Comparison of ENCODE assay signal across 11 mouse cellular contexts in the genomic region with DNA sequence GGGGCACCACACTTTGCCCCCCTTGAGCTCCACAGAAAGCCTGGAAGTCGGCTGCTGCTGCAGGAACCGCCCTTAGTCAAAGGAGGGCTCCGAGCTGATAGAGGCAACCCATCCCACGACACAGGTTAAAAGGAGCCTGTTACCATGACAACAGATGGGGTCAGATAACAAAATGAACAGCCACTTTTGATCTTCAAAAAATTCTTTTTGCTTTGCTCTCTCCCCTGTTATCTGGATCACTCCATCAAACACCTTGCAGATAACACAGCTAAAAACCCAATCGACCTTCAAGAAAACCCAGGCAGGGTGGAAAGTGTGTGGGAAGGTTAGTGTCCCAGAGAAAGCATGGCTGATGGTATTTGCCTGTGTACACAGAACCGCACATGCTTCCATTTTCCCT. TPM values are rescaled to one million over a fixed set of nuclear protein-coding genes. Genes with fewer than 3 reads are reported as not detected.
"Had no signal": no experiment of that assay in that cellular context is flagged by ENCODE, and none has a peak within 500 bp of the region (broad histone marks: within the 10 kb centered on the region; RNA-seq: fewer than 3 reads in every experiment).

No protein-coding gene starts in this region.

- H3K4me2 ChIP-seq: limb, embryonic 15.5 days; liver, embryonic 12.5 days; lung, embryonic 15.5 days; neural tube, embryonic 12.5 days had no signal

- H3K27me3 ChIP-seq: liver, embryonic 12.5 days; lung, embryonic 15.5 days; neural tube, embryonic 12.5 days had no signal

- DNase-seq: kidney, adult 11 months; kidney, postnatal 10 days; kidney, postnatal 4 days; thymus, postnatal 4 days had no signal

- H3K27ac ChIP-seq: left cerebral cortex, adult 2 months; limb, embryonic 15.5 days; liver, embryonic 12.5 days; lung, embryonic 15.5 days; neural tube, embryonic 12.5 days; stomach, postnatal 0 days had no signal

- H3K4me3 ChIP-seq: left cerebral cortex, adult 2 months; limb, embryonic 15.5 days; liver, embryonic 12.5 days; lung, embryonic 15.5 days; neural tube, embryonic 12.5 days had no signal

- H3K4me1 ChIP-seq: limb, embryonic 15.5 days; liver, embryonic 12.5 days; lung, embryonic 15.5 days; neural tube, embryonic 12.5 days had no signal

- H3K36me3 ChIP-seq: limb, embryonic 15.5 days; liver, embryonic 12.5 days; lung, embryonic 15.5 days; neural tube, embryonic 12.5 days had no signal

- H3K9ac ChIP-seq: limb, embryonic 15.5 days; liver, embryonic 12.5 days; lung, embryonic 15.5 days; neural tube, embryonic 12.5 days had no signal

- ATAC-seq: liver, embryonic 12.5 days had no signal

- H3K9me3 ChIP-seq: limb, embryonic 15.5 days; liver, embryonic 12.5 days; lung, embryonic 15.5 days; neural tube, embryonic 12.5 days had no signal

RNA-seq across cellular contexts. Expression of a gene that starts 52.1 kb away (rescaled TPM):
- polyA plus RNA-seq: liver, embryonic 12.5 days; liver, embryonic 16.5 days had no signal
